Mouse (Mus musculus): Measurements from ENCODE around the gene Wdr61.

DNA sequence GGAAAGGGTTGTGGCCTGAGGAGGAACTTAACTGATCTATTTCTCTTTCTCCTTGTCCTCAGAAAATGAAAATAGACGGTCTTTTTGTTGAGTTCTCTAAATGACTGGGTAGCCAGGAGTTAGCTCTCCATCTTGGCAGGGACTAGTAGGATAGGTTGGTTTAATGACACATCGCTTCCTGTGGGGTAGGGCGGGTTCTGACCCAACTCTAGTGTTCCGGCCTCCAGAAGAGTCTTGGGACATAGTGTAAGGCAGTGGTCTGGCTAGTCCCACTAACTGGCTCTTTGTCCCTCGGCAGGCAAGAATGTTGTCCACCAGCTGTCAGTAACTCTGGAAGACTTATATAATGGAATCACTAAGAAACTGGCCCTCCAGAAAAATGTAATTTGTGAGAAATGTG, 26.2 kb downstream of the Wdr61 start:
- TF ChIP-seq POLR2A (IDR thresholded peaks at IDR 0.05; ENCODE audit: control insufficient read depth, extremely low read depth, insufficient read depth, low read length, poor library complexity) (no peak), CTCF (IDR thresholded peaks at IDR 0.05; ENCODE audit: borderline replicate concordance, control insufficient read depth, extremely low read depth, insufficient read depth, low read length, poor library complexity) (no peak)

All from thymus, adult 2 months (tissue).